Comparison of ENCODE assay signal across 8 mouse cellular contexts in the genomic region with DNA sequence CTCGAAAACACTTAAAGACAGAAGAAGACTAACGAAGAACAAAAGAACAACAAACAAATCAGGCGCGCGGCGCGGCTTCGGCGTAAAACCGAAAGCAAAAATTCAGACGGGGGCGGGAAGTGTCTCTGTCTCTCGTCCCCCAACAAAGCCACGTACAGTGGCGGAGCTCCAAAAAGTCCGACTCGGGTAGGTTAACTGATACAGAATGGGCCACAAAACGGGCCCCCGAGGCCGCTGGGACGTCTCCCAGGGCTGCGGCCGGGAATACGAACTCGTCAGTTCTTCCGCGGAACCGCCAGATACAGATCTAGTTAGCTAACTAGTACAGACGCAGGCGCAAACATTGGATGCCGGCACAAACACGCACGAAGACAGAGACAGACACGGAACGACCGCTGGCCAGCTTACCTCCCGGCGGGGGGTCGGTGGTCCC. TPM values are rescaled to one million over a fixed set of nuclear protein-coding genes. Genes with fewer than 3 reads are reported as not detected.
DNase-seq lines count a peak whose midpoint lies in the region; ATAC-seq and TF ChIP-seq lines count a peak whose summit lies in the region.
"Not testable (repeated sequence)": the region's sequence is repeated elsewhere in the genome, so short reads cannot be mapped to it uniquely, and the experiment has no call there.

No protein-coding gene starts in this region.

- peak; percentile 71 for DNase-seq in cerebellum, adult 11-12 months
- DNase-seq in heart, embryonic 10.5 days (ENCODE audit: low spot score); intestine, embryonic 14.5 days (ENCODE audit: low spot score); liver, embryonic 14.5 days (ENCODE audit: low read depth in 3 of 3, low spot score in 3 of 3): not testable (repeated sequence)
- DNase-seq in layer of hippocampus, adult 9-11 months, result peak; percentile 34
- peak; percentile 63 to 66 for DNase-seq in natural killer cell, adult 2 months (ENCODE audit: low spot score in 2 of 2)

- peak overlapping the region; percentile 31 for H3K4me3 ChIP-seq in forebrain, embryonic 13.5 days
- peak overlapping the region; percentile 43 for H3K4me3 ChIP-seq in heart, embryonic 10.5 days
- H3K4me3 ChIP-seq in intestine, embryonic 14.5 days (ENCODE audit: low read depth, low read length), result peak overlapping the region; percentile 28
- peak overlapping the region; percentile 33 to 64 for H3K4me3 ChIP-seq in liver, embryonic 14.5 days (ENCODE audit: insufficient read depth in 1 of 2, low read depth in 2 of 2, low read length in 2 of 2)
- peak overlapping the region; percentile 32 for H3K4me3 ChIP-seq in stomach, embryonic 16.5 days (replicated peaks; ENCODE audit: low read length)

- not testable (repeated sequence) for H3K4me1 ChIP-seq in forebrain, embryonic 13.5 days; heart, embryonic 10.5 days; intestine, embryonic 14.5 days (replicated peaks; ENCODE audit: control insufficient read depth, insufficient read depth, low read length); liver, embryonic 14.5 days (replicated peaks; ENCODE audit: control insufficient read depth in 2 of 2, insufficient read depth in 2 of 2, low read length in 1 of 2); stomach, embryonic 16.5 days (ENCODE audit: control insufficient read depth, insufficient read depth, low read length)

- not testable (repeated sequence) for ATAC-seq in forebrain, embryonic 13.5 days; intestine, embryonic 14.5 days (replicated peaks; ENCODE audit: low FRiP score, low TSS enrichment, low read depth); liver, embryonic 14.5 days (ENCODE audit: insufficient read depth); stomach, embryonic 16.5 days (ENCODE audit: insufficient read depth, low FRiP score)

- H3K4me2 ChIP-seq in forebrain, embryonic 13.5 days, result peak overlapping the region; percentile 42
- H3K4me2 ChIP-seq in intestine, embryonic 14.5 days (ENCODE audit: low read length), result peak overlapping the region; percentile 25; the same call in 1 of the 2 replicates
- H3K4me2 ChIP-seq in liver, embryonic 14.5 days (ENCODE audit: low read depth), result 0 out of 2 replicates have a peak overlapping the region, but pooled peaks have one; percentile 24
- H3K4me2 ChIP-seq in stomach, embryonic 16.5 days (ENCODE audit: low read depth, low read length), result not testable (repeated sequence)

- not testable (repeated sequence) for H3K9me3 ChIP-seq in forebrain, embryonic 13.5 days (replicated peaks); heart, embryonic 10.5 days; intestine, embryonic 14.5 days (ENCODE audit: control insufficient read depth, low read length); liver, embryonic 14.5 days (ENCODE audit: control insufficient read depth, low read length); stomach, embryonic 16.5 days (replicated peaks; ENCODE audit: control insufficient read depth, low read length)

- not testable (repeated sequence) for H3K36me3 ChIP-seq in forebrain, embryonic 13.5 days (ENCODE audit: poor library complexity, severe bottlenecking); heart, embryonic 10.5 days; intestine, embryonic 14.5 days (ENCODE audit: control insufficient read depth, insufficient read depth, low read length); liver, embryonic 14.5 days (replicated peaks; ENCODE audit: control insufficient read depth, insufficient read depth, low read depth); stomach, embryonic 16.5 days (ENCODE audit: control insufficient read depth, insufficient read depth, low read length)

- TF ChIP-seq EP300 in liver, embryonic 14.5 days (IDR thresholded peaks at IDR 0.05; ENCODE audit: low read depth), result not testable (repeated sequence)

- TF ChIP-seq CTCF in liver, embryonic 14.5 days (IDR thresholded peaks at IDR 0.05; ENCODE audit: low read depth), result not testable (repeated sequence)

- H3K27ac ChIP-seq in forebrain, embryonic 13.5 days; heart, embryonic 10.5 days; intestine, embryonic 14.5 days (ENCODE audit: low read depth); liver, embryonic 14.5 days; stomach, embryonic 16.5 days (ENCODE audit: low read length): not testable (repeated sequence)

- not testable (repeated sequence) for H3K27me3 ChIP-seq in forebrain, embryonic 13.5 days; heart, embryonic 10.5 days (ENCODE audit: insufficient read depth, poor library complexity, severe bottlenecking); intestine, embryonic 14.5 days (replicated peaks; ENCODE audit: control insufficient read depth, insufficient read depth, low read length); liver, embryonic 14.5 days (ENCODE audit: control insufficient read depth, insufficient read depth, low read length); stomach, embryonic 16.5 days (ENCODE audit: control insufficient read depth, insufficient read depth, low read length)

- not testable (repeated sequence) for H3K9ac ChIP-seq in forebrain, embryonic 13.5 days; intestine, embryonic 14.5 days (ENCODE audit: low read length); liver, embryonic 14.5 days (replicated peaks); stomach, embryonic 16.5 days (ENCODE audit: low read length)

- WGBS in forebrain, embryonic 13.5 days, result 24% methylated on average over 32 of the region's 39 CpGs
- WGBS in heart, embryonic 10.5 days, result 42% methylated on average over 33 of the region's 39 CpGs
- 26% methylated on average over 23 of the region's 39 CpGs for WGBS in intestine, embryonic 14.5 days
- WGBS in liver, embryonic 14.5 days (ENCODE audit: insufficient replicate concordance), result 42% methylated on average over 21 of the region's 39 CpGs
- 49% methylated on average over 19 of the region's 39 CpGs for WGBS in stomach, embryonic 16.5 days

RNA-seq across cellular contexts. Expression of a gene that starts 31.4 kb away (rescaled TPM):
- 21.8 and 26.4 TPM in 2 replicates for polyA plus RNA-seq in forebrain, embryonic 13.5 days (2015; fragmentation: Nextera tagmentation; extraction: Ambion mirVana)
- polyA plus RNA-seq in heart, embryonic 10.5 days (2016; fragmentation: Nextera tagmentation; extraction: Ambion mirVana), result 26.6 and 39.9 TPM in 2 replicates
- 26.7 and 28.2 TPM in 2 replicates for polyA plus RNA-seq in intestine, embryonic 14.5 days (2014; fragmentation: Nextera tagmentation; extraction: Ambion mirVana)
- 8.2 and 9.1 TPM in 2 replicates for polyA plus RNA-seq in liver, embryonic 14.5 days (2012; rRNA removed)
- polyA plus RNA-seq in liver, embryonic 14.5 days (2014; fragmentation: Nextera tagmentation; extraction: Ambion mirVana), result 5.8 and 6.2 TPM in 2 replicates
- polyA plus RNA-seq in stomach, embryonic 16.5 days (2015; fragmentation: Nextera tagmentation; extraction: Ambion mirVana), result 28.5 and 30.9 TPM in 2 replicates

RNA-seq across cellular contexts. Expression of a gene that starts 59.4 kb away (rescaled TPM):
- polyA plus RNA-seq in forebrain, embryonic 13.5 days (2015; fragmentation: Nextera tagmentation; extraction: Ambion mirVana), result 35.9 and 36.5 TPM in 2 replicates
- 56.2 and 61.9 TPM in 2 replicates for polyA plus RNA-seq in heart, embryonic 10.5 days (2016; fragmentation: Nextera tagmentation; extraction: Ambion mirVana)
- polyA plus RNA-seq in intestine, embryonic 14.5 days (2014; fragmentation: Nextera tagmentation; extraction: Ambion mirVana), result 94.7 and 97.4 TPM in 2 replicates
- polyA plus RNA-seq in liver, embryonic 14.5 days (2012; rRNA removed), result 11.3 and 15.9 TPM in 2 replicates
- polyA plus RNA-seq in liver, embryonic 14.5 days (2014; fragmentation: Nextera tagmentation; extraction: Ambion mirVana), result 35.1 and 37.7 TPM in 2 replicates
- 88.2 and 93.1 TPM in 2 replicates for polyA plus RNA-seq in stomach, embryonic 16.5 days (2015; fragmentation: Nextera tagmentation; extraction: Ambion mirVana)
